24 mouse cellular contexts compared by ENCODE assay signal in genomic region chr14:83363153-83363552, GRCm38 (mm10).
A peak's percentile ranks its signal among the peaks of the same experiment; 100 is the strongest.
DNase-seq lines count a peak whose midpoint lies in the region; ATAC-seq and TF ChIP-seq lines count a peak whose summit lies in the region.
"Had no signal": no experiment of that assay in that cellular context is flagged by ENCODE, and none has a peak within 500 bp of the region (broad histone marks: within the 10 kb centered on the region; RNA-seq: fewer than 3 reads in every experiment).

No protein-coding gene starts in this region.

- peak; percentile 93 for ATAC-seq in frontal cortex, adult (ENCODE audit: low TSS enrichment)
- ATAC-seq in midbrain, embryonic 13.5 days = no peak
- ATAC-seq: activated CD4-positive, CD25-positive, alpha-beta regulatory T cell, adult 4 months; CD4-positive, CD25-positive, alpha-beta regulatory T cell, adult 4 months; Patski had no signal

- H3K27ac ChIP-seq in heart, embryonic 10.5 days = no peak overlapping the region
- no peak overlapping the region for H3K27ac ChIP-seq in midbrain, embryonic 13.5 days

- H3K4me2 ChIP-seq in midbrain, embryonic 13.5 days (replicated peaks) = no peak overlapping the region

- no peaks in the 10 kb centered on the region for H3K4me1 ChIP-seq in heart, embryonic 10.5 days
- no peaks in the 10 kb centered on the region for H3K4me1 ChIP-seq in midbrain, embryonic 13.5 days (replicated peaks)

- no peaks in the 10 kb centered on the region for H3K36me3 ChIP-seq in heart, embryonic 10.5 days
- H3K36me3 ChIP-seq in midbrain, embryonic 13.5 days = no peaks in the 10 kb centered on the region
- H3K36me3 ChIP-seq: G1E had no signal

- H3K9me3 ChIP-seq in heart, embryonic 10.5 days = no peaks in the 10 kb centered on the region
- H3K9me3 ChIP-seq in midbrain, embryonic 13.5 days = no peaks in the 10 kb centered on the region
- H3K9me3 ChIP-seq: G1E had no signal

- 85% methylated on average over 1 of the region's 1 CpGs for WGBS in heart, embryonic 10.5 days
- WGBS in midbrain, embryonic 13.5 days = 93% methylated on average over 1 of the region's 1 CpGs

- no peak for TF ChIP-seq CTCF in brain, embryonic 14.5 days (IDR thresholded peaks at IDR 0.05; ENCODE audit: borderline replicate concordance, extremely low read depth, insufficient read depth, insufficient read length)

- TF ChIP-seq POLR2A in brain, embryonic 14.5 days (IDR thresholded peaks at IDR 0.05; ENCODE audit: borderline replicate concordance, extremely low read depth, insufficient read depth, insufficient read length, poor library complexity, severe bottlenecking) = no peak

- H3K9ac ChIP-seq in midbrain, embryonic 13.5 days (replicated peaks) = no peak overlapping the region

- no peaks in the 10 kb centered on the region for H3K27me3 ChIP-seq in heart, embryonic 10.5 days (ENCODE audit: insufficient read depth, poor library complexity, severe bottlenecking)
- no peaks in the 10 kb centered on the region for H3K27me3 ChIP-seq in midbrain, embryonic 13.5 days
- H3K27me3 ChIP-seq: CH12.LX, Patski had no signal

- H3K4me3 ChIP-seq in heart, embryonic 10.5 days = no peak overlapping the region
- no peak overlapping the region for H3K4me3 ChIP-seq in midbrain, embryonic 13.5 days (replicated peaks)

- no peak for DNase-seq in frontal cortex, postnatal 14 days (ENCODE audit: low spot score in 2 of 2)
- DNase-seq in brain, adult 2 months (ENCODE audit: low read depth, low spot score) = peak; percentile 44
- DNase-seq in brain, embryonic 14.5 days (ENCODE audit: low read depth) = peak; percentile 2
- peak; percentile 36 for DNase-seq in telencephalon, adult 2 months (ENCODE audit: low read depth, low spot score)
- no peak for DNase-seq in right cerebral cortex, postnatal 14 days
- DNase-seq in heart, embryonic 10.5 days (ENCODE audit: low spot score) = no peak
- DNase-seq: adrenal gland, adult 2 months; adrenal gland, adult 8-10 months; adrenal gland, postnatal 10 days; adrenal gland, postnatal 14 days; adrenal gland, postnatal 25 days; adrenal gland, postnatal 36 days; B cell, adult 2 months; cerebellum, adult 11 months; cerebellum, adult 11-12 months; cerebellum, adult 18-20 months; cerebellum, adult 2 months had no signal

Comparison
In these comparisons a context has a peak if more than half of its experiments do, and no peak if none do; other contexts are left out.
1. DNase-seq: peak in brain, adult 2 months (single experiment), brain, embryonic 14.5 days (single experiment) and telencephalon, adult 2 months (single experiment); none in frontal cortex, postnatal 14 days (0 of 2), right cerebral cortex, postnatal 14 days (single experiment) and heart, embryonic 10.5 days (single experiment).